Mouse (Mus musculus): ENCODE results near the gene Fasn. TPM values are rescaled to one million over a fixed set of nuclear protein-coding genes. Genes with fewer than 3 reads are reported as not detected.

Fasn gene
- polyA plus RNA-seq, 1 experiment from 2014 or later = 45.5 TPM

GRCm38 (mm10) chr11:120805375-120806298 lies 18.7 kb downstream of the Fasn start:
- ATAC-seq (ENCODE audit: insufficient number of reproducible peaks, low FRiP score, low TSS enrichment, low read depth) = no peak
- no peak overlapping the region for H3K27ac ChIP-seq
- no peaks in the 10 kb centered on the region for H3K9me3 ChIP-seq
- WGBS = 80% methylated on average over 7 of the region's 7 CpGs
- H3K4me1 ChIP-seq = peaks cover 2% of the 10 kb centered on the region
- H3K27me3 ChIP-seq = no peaks in the 10 kb centered on the region
- no peak overlapping the region for H3K4me2 ChIP-seq
- H3K36me3 ChIP-seq = peaks cover 58% of the 10 kb centered on the region
- H3K9ac ChIP-seq = no peak overlapping the region
- no peak overlapping the region for H3K4me3 ChIP-seq

- Histone ChIP-seq H3K36me3 (peaks cover 49% of the 10 kb centered on the region), H3K27ac (no peak overlapping the region), H3K9ac (no peak overlapping the region), H3K4me1 (peaks cover 10% of the 10 kb centered on the region), H3K27me3 (no peaks in the 10 kb centered on the region), H3K4me2 (no peak overlapping the region), H3K4me3 (no peak overlapping the region), H3K9me3 (no peaks in the 10 kb centered on the region)
- no peak for ATAC-seq (ENCODE audit: insufficient number of reproducible peaks, low FRiP score, low TSS enrichment, low read depth)
- WGBS = 72% methylated on average over 4 of the region's 4 CpGs
Measured at GRCm38 (mm10) chr11:120804769-120805168, 19.6 kb downstream of the Fasn start.

GRCm38 (mm10) chr11:120804274-120804673 lies 20.1 kb downstream of the Fasn start:
- WGBS = 75% methylated on average over 7 of the region's 7 CpGs
- H3K9me3 ChIP-seq = no peaks in the 10 kb centered on the region
- no peak overlapping the region for H3K9ac ChIP-seq
- no peak for ATAC-seq (ENCODE audit: insufficient number of reproducible peaks, low FRiP score, low TSS enrichment, low read depth)
- H3K27me3 ChIP-seq = no peaks in the 10 kb centered on the region
- H3K27ac ChIP-seq = no peak overlapping the region
- H3K4me3 ChIP-seq = no peak overlapping the region
- H3K4me2 ChIP-seq = no peak overlapping the region
- peaks cover 44% of the 10 kb centered on the region for H3K36me3 ChIP-seq
- H3K4me1 ChIP-seq = peaks cover 10% of the 10 kb centered on the region

- H3K36me3 ChIP-seq = peaks cover 5% of the 10 kb centered on the region; the same call in 1 of the 2 replicates
- no peaks in the 10 kb centered on the region for H3K27me3 ChIP-seq
- H3K9ac ChIP-seq = no peak overlapping the region
- peak overlapping the region; percentile 60 for H3K27ac ChIP-seq
- peak; percentile 69 for ATAC-seq (ENCODE audit: insufficient number of reproducible peaks, low FRiP score, low TSS enrichment, low read depth)
- peak overlapping the region; percentile 8; the same call in 1 of the 2 replicates for H3K4me2 ChIP-seq
- H3K4me1 ChIP-seq = peaks cover 20% of the 10 kb centered on the region
- WGBS = 5% methylated on average over 10 of the region's 10 CpGs
- H3K4me3 ChIP-seq = no peak overlapping the region
- H3K9me3 ChIP-seq = no peaks in the 10 kb centered on the region
Measured at GRCm38 (mm10) chr11:120800061-120800904, 24.1 kb downstream of the Fasn start.

- 64% methylated on average over 6 of the region's 6 CpGs for WGBS
- H3K4me2 ChIP-seq = no peak overlapping the region
- H3K4me3 ChIP-seq = no peak overlapping the region
- peaks cover 29% of the 10 kb centered on the region for H3K4me1 ChIP-seq
- H3K9ac ChIP-seq = no peak overlapping the region
- peaks cover 4% of the 10 kb centered on the region for H3K36me3 ChIP-seq
- no peaks in the 10 kb centered on the region for H3K9me3 ChIP-seq
- ATAC-seq (ENCODE audit: insufficient number of reproducible peaks, low FRiP score, low TSS enrichment, low read depth) = no peak
- no peaks in the 10 kb centered on the region for H3K27me3 ChIP-seq
- H3K27ac ChIP-seq = peak overlapping the region; percentile 60; the same call in 1 of the 2 replicates
Measured at GRCm38 (mm10) chr11:120799316-120799890, 24.9 kb downstream of the Fasn start.

- H3K9me3 ChIP-seq = no peaks in the 10 kb centered on the region
- ATAC-seq (ENCODE audit: insufficient number of reproducible peaks, low FRiP score, low TSS enrichment, low read depth) = no peak
- no peaks in the 10 kb centered on the region for H3K27me3 ChIP-seq
- H3K9ac ChIP-seq = no peak overlapping the region
- H3K27ac ChIP-seq = no peak overlapping the region
- 91% methylated on average over 3 of the region's 3 CpGs for WGBS
- H3K4me1 ChIP-seq = peaks cover 32% of the 10 kb centered on the region
- H3K4me3 ChIP-seq = no peak overlapping the region
- H3K36me3 ChIP-seq = peaks cover 16% of the 10 kb centered on the region
- no peak overlapping the region for H3K4me2 ChIP-seq
Measured at GRCm38 (mm10) chr11:120798244-120798643, 26.1 kb downstream of the Fasn start.

GRCm38 (mm10) chr11:120796614-120796946 lies 27.8 kb downstream of the Fasn start:
- no peak for ATAC-seq (ENCODE audit: insufficient number of reproducible peaks, low FRiP score, low TSS enrichment, low read depth)
- 31% methylated on average over 8 of the region's 8 CpGs for WGBS
- no peak overlapping the region for H3K9ac ChIP-seq

GRCm38 (mm10) chr11:120795756-120796613 lies 28.4 kb downstream of the Fasn start, which contains the start of gene Dus1l:
Gene Dus1l (minus strand): TSS chr11:120796403.
- Histone ChIP-seq H3K36me3 (peaks cover 38% of the 10 kb centered on the region), H3K9ac (peak within 1 kb of the TSS; percentile 99), H3K27me3 (no peaks in the 10 kb centered on the region), H3K27ac (peak within 1 kb of the TSS; percentile 77), H3K4me1 (peaks cover 32% of the 10 kb centered on the region), H3K4me3 (peak within 1 kb of the TSS; percentile 100), H3K9me3 (no peaks in the 10 kb centered on the region), H3K4me2 (peak within 1 kb of the TSS; percentile 90)
- peak; percentile 84 for ATAC-seq (ENCODE audit: insufficient number of reproducible peaks, low FRiP score, low TSS enrichment, low read depth)
- 2% methylated on average over 59 of the region's 59 CpGs for WGBS

More at GRCm38 (mm10) chr11:120796614-120796946, 27.8 kb downstream of the Fasn start:
- Histone ChIP-seq H3K4me3 (peak overlapping the region; percentile 100), H3K27ac (peak overlapping the region; percentile 68), H3K9me3 (no peaks in the 10 kb centered on the region), H3K4me2 (peak overlapping the region; percentile 90), H3K27me3 (no peaks in the 10 kb centered on the region), H3K36me3 (peaks cover 32% of the 10 kb centered on the region), H3K4me1 (peaks cover 32% of the 10 kb centered on the region)

- Histone ChIP-seq H3K4me2 (no peak overlapping the region), H3K9ac (no peak overlapping the region), H3K4me3 (no peak overlapping the region), H3K4me1 (peaks cover 22% of the 10 kb centered on the region), H3K27me3 (no peaks in the 10 kb centered on the region), H3K27ac (no peak overlapping the region), H3K9me3 (no peaks in the 10 kb centered on the region), H3K36me3 (peaks cover 69% of the 10 kb centered on the region)
- 93% methylated on average over 9 of the region's 9 CpGs for WGBS
- no peak for ATAC-seq (ENCODE audit: insufficient number of reproducible peaks, low FRiP score, low TSS enrichment, low read depth)
Measured at GRCm38 (mm10) chr11:120792652-120793051, 31.7 kb downstream of the Fasn start.

- ATAC-seq (ENCODE audit: insufficient number of reproducible peaks, low FRiP score, low TSS enrichment, low read depth) = no peak
- H3K4me1 ChIP-seq = peaks cover 19% of the 10 kb centered on the region
- H3K36me3 ChIP-seq = peaks cover 86% of the 10 kb centered on the region
- WGBS = 87% methylated on average over 3 of the region's 3 CpGs
- no peak overlapping the region for H3K4me3 ChIP-seq
- H3K27me3 ChIP-seq = no peaks in the 10 kb centered on the region
- no peak overlapping the region for H3K4me2 ChIP-seq
- no peaks in the 10 kb centered on the region for H3K9me3 ChIP-seq
- no peak overlapping the region for H3K27ac ChIP-seq
- H3K9ac ChIP-seq = no peak overlapping the region
Measured at GRCm38 (mm10) chr11:120789810-120790209, 34.5 kb downstream of the Fasn start.

GRCm38 (mm10) chr11:120789355-120789754 lies 35.0 kb downstream of the Fasn start:
- Histone ChIP-seq H3K4me1 (peaks cover 18% of the 10 kb centered on the region), H3K9me3 (no peaks in the 10 kb centered on the region), H3K4me3 (no peak overlapping the region), H3K27me3 (no peaks in the 10 kb centered on the region), H3K27ac (no peak overlapping the region), H3K9ac (no peak overlapping the region), H3K4me2 (no peak overlapping the region), H3K36me3 (peaks cover 82% of the 10 kb centered on the region)
- WGBS = 79% methylated on average over 4 of the region's 4 CpGs
- ATAC-seq (ENCODE audit: insufficient number of reproducible peaks, low FRiP score, low TSS enrichment, low read depth) = no peak
